Mouse (Mus musculus): ENCODE measurements at regions not wholly inside any gene's neighbourhood (a gene's known extent, or its start where the extent isn't known, plus 50 kb on each side); places are given as distances from the start of the nearest gene placed in this dataset.

- TF ChIP-seq GATA1 (IDR thresholded peaks at IDR 0.05; ENCODE audit: borderline replicate concordance, low read length) (no peak), GATA2 (IDR thresholded peaks at IDR 0.05; ENCODE audit: borderline replicate concordance, low read depth, low read length) (no peak)
Observed at GRCm38 (mm10) chr12:114939576-114939975, 1107.9 kb upstream of the Zfp386 start.

All from G1E (cell line).